Mouse (Mus musculus) liver, embryonic 12.5 days (tissue): Measurements from ENCODE around the gene Arsg. TPM values are rescaled to one million over a fixed set of nuclear protein-coding genes. Genes with fewer than 3 reads are reported as not detected.

Source experiments
- ATAC-seq: fragments of 200-750 bp; cut with Nextera tagmentation; 2 replicates; pipeline ENCODE4 v1.8.0; 2017; ENCODE audit warnings: moderate number of reproducible peaks, mild to moderate bottlenecking, moderate library complexity
- H3K27ac ChIP-seq: fragments of 300-500 bp; sonication (generic); 2 replicates; pipeline ENCODE4 v1.5.1; 2016; ENCODE audit warnings: mild to moderate bottlenecking
- H3K27me3 ChIP-seq: fragments of 300-500 bp; sonication (generic); replicated peaks from 2 replicates; pipeline ENCODE4 v1.6.1; 2016; ENCODE audit warnings: mild to moderate bottlenecking, moderate library complexity
- H3K36me3 ChIP-seq: fragments of 300-500 bp; sonication (generic); 2 replicates; pipeline ENCODE4 v1.6.1; 2016; ENCODE audit warnings: mild to moderate bottlenecking, moderate library complexity
- H3K4me1 ChIP-seq: fragments of 300-500 bp; sonication (generic); 2 replicates; pipeline ENCODE4 v1.6.1; 2016
- H3K4me2 ChIP-seq: fragments of 300-500 bp; sonication (generic); 2 replicates; pipeline ENCODE4 v1.6.1; 2016; ENCODE audit warnings: mild to moderate bottlenecking, moderate library complexity
- H3K4me3 ChIP-seq: fragments of 300-500 bp; sonication (generic); 2 replicates; pipeline ENCODE4 v1.5.1; 2016; ENCODE audit warnings: mild to moderate bottlenecking, moderate library complexity
- H3K9ac ChIP-seq: fragments of 300-500 bp; sonication (generic); 2 replicates; pipeline ENCODE4 v1.6.1; 2016; ENCODE audit warnings: mild to moderate bottlenecking, moderate library complexity
- H3K9me3 ChIP-seq: fragments of 300-500 bp; sonication (generic); replicated peaks from 2 replicates; pipeline ENCODE4 v1.6.1; 2016; ENCODE audit warnings: mild to moderate bottlenecking, moderate library complexity
- WGBS: fragments of 180-500 bp; shearing (Covaris S2); methylation state at CpG from one replicate; pipeline ENCODE4 v1.1.7; 2016; ENCODE audit not compliant: insufficient replicate concordance; 5-methylcytosine and 5-hydroxymethylcytosine counted together
- polyA plus RNA-seq: library from polyadenylated mRNA; unstranded; fragments of >200 nt; fragmentation: Nextera tagmentation; extraction: Ambion mirVana; gene quantifications from 2 replicates; pipeline ENCODE4 v1.2.1, GENCODE M21; 2016

The Arsg gene
- polyA plus RNA-seq, 1 experiment from 2014 or later, result 3.7 TPM

GRCm38 (mm10) chr11:109594761-109595160 lies 121.6 kb downstream of the Arsg start:
- H3K9ac ChIP-seq, result no peak overlapping the region
- H3K4me2 ChIP-seq, result no peak overlapping the region
- H3K9me3 ChIP-seq, result no peaks in the 10 kb centered on the region
- H3K36me3 ChIP-seq, result peaks cover 82% of the 10 kb centered on the region
- 0 out of 2 replicates have a peak, but pooled peaks cover 5% of the 10 kb centered on the region for H3K4me1 ChIP-seq
- H3K27ac ChIP-seq, result no peak overlapping the region
- WGBS, result 85% methylated on average over 8 of the region's 8 CpGs
- no peak for ATAC-seq
- H3K27me3 ChIP-seq, result no peaks in the 10 kb centered on the region
- no peak overlapping the region for H3K4me3 ChIP-seq

GRCm38 (mm10) chr11:109598778-109599570 lies 125.8 kb downstream of the Arsg start:
- 81% methylated on average over 12 of the region's 12 CpGs for WGBS
- Histone ChIP-seq H3K27me3 (no peaks in the 10 kb centered on the region), H3K27ac (no peak overlapping the region), H3K4me1 (0 out of 2 replicates have a peak, but pooled peaks cover 4% of the 10 kb centered on the region), H3K9ac (no peak overlapping the region), H3K36me3 (peaks cover 100% of the 10 kb centered on the region), H3K4me2 (no peak overlapping the region), H3K4me3 (no peak overlapping the region), H3K9me3 (no peaks in the 10 kb centered on the region)
- no peak for ATAC-seq

GRCm38 (mm10) chr11:109607600-109607999 lies 134.4 kb downstream of the Arsg start:
- WGBS, result 79% methylated on average over 6 of the region's 6 CpGs
- Histone ChIP-seq H3K4me3 (no peak overlapping the region), H3K9ac (no peak overlapping the region), H3K27ac (no peak overlapping the region), H3K4me2 (no peak overlapping the region), H3K4me1 (peaks cover 34% of the 10 kb centered on the region), H3K27me3 (no peaks in the 10 kb centered on the region), H3K9me3 (no peaks in the 10 kb centered on the region), H3K36me3 (peaks cover 35% of the 10 kb centered on the region)
- no peak for ATAC-seq

- Histone ChIP-seq H3K27ac (peak overlapping the region; percentile 99), H3K4me2 (peak overlapping the region; percentile 88), H3K9ac (peak overlapping the region; percentile 85)
Measured at GRCm38 (mm10) chr11:109608976-109609625, 135.9 kb downstream of the Arsg start.

GRCm38 (mm10) chr11:109610046-109610794 lies 137.0 kb downstream of the Arsg start:
- no peaks in the 10 kb centered on the region for H3K9me3 ChIP-seq
- 30% methylated on average over 9 of the region's 9 CpGs for WGBS
- H3K4me1 ChIP-seq, result peaks cover 57% of the 10 kb centered on the region
- no peaks in the 10 kb centered on the region for H3K27me3 ChIP-seq
- peak overlapping the region; percentile 99 for H3K27ac ChIP-seq
- H3K4me3 ChIP-seq, result peak overlapping the region; percentile 77
- H3K9ac ChIP-seq, result peak overlapping the region; percentile 85
- ATAC-seq, result no peak
- peak overlapping the region; percentile 88 for H3K4me2 ChIP-seq
- H3K36me3 ChIP-seq, result peaks cover 12% of the 10 kb centered on the region

More at GRCm38 (mm10) chr11:109608976-109609625, 135.9 kb downstream of the Arsg start:
- H3K9me3 ChIP-seq, result no peaks in the 10 kb centered on the region
- peak overlapping the region; percentile 77 for H3K4me3 ChIP-seq
- ATAC-seq, result no peak
- H3K36me3 ChIP-seq, result peaks cover 20% of the 10 kb centered on the region
- WGBS, result 50% methylated on average over 6 of the region's 6 CpGs
- H3K4me1 ChIP-seq, result peaks cover 48% of the 10 kb centered on the region
- H3K27me3 ChIP-seq, result no peaks in the 10 kb centered on the region

GRCm38 (mm10) chr11:109610795-109611302 lies 137.7 kb downstream of the Arsg start:
- 1% methylated on average over 26 of the region's 26 CpGs for whole genome bisulfite sequencing
- Histone ChIP-seq H3K27ac (peak overlapping the region; percentile 99), H3K4me1 (peaks cover 64% of the 10 kb centered on the region), H3K27me3 (no peaks in the 10 kb centered on the region), H3K36me3 (peaks cover 5% of the 10 kb centered on the region), H3K4me2 (peak overlapping the region; percentile 88), H3K9ac (peak overlapping the region; percentile 85), H3K9me3 (no peaks in the 10 kb centered on the region), H3K4me3 (peak overlapping the region; percentile 77)
- ATAC-seq, result peak; percentile 8

GRCm38 (mm10) chr11:109611303-109612149 lies 138.4 kb downstream of the Arsg start, which contains the start of gene Wipi1:
Wipi1 (minus strand) TSS chr11:109611967.
- Histone ChIP-seq H3K27me3 (no peaks in the 10 kb centered on the region), H3K9ac (peak within 1 kb of the TSS; percentile 85), H3K9me3 (no peaks in the 10 kb centered on the region), H3K36me3 (no peaks in the 10 kb centered on the region; the same call in none of the 2 replicates), H3K4me2 (peak within 1 kb of the TSS; percentile 88), H3K4me1 (peaks cover 71% of the 10 kb centered on the region), H3K27ac (peak within 1 kb of the TSS; percentile 99), H3K4me3 (peak within 1 kb of the TSS; percentile 77)
- WGBS, result under 1% methylated on average over 58 of the region's 58 CpGs
- ATAC-seq, result peak; percentile 91

GRCm38 (mm10) chr11:109612871-109613529 lies 139.8 kb downstream of the Arsg start:
- peaks cover 84% of the 10 kb centered on the region for H3K4me1 ChIP-seq
- H3K9ac ChIP-seq, result peak overlapping the region; percentile 74
- peak overlapping the region; percentile 77 for H3K4me3 ChIP-seq

GRCm38 (mm10) chr11:109615286-109615685 lies 142.1 kb downstream of the Arsg start:
- no peak for ATAC-seq
- Histone ChIP-seq H3K9ac (peak overlapping the region; percentile 74), H3K4me1 (peaks cover 73% of the 10 kb centered on the region), H3K27ac (peak overlapping the region; percentile 99), H3K9me3 (no peaks in the 10 kb centered on the region), H3K27me3 (no peaks in the 10 kb centered on the region), H3K4me2 (peak overlapping the region; percentile 88), H3K36me3 (no peaks in the 10 kb centered on the region), H3K4me3 (peak overlapping the region; percentile 77)
- WGBS, result 46% methylated on average over 9 of the region's 9 CpGs

More at GRCm38 (mm10) chr11:109612871-109613529, 139.8 kb downstream of the Arsg start:
- peak overlapping the region; percentile 99 for H3K27ac ChIP-seq
- WGBS, result 16% methylated on average over 7 of the region's 7 CpGs
- peak; percentile 36 for ATAC-seq
- H3K4me2 ChIP-seq, result peak overlapping the region; percentile 88
- H3K27me3 ChIP-seq, result no peaks in the 10 kb centered on the region
- H3K9me3 ChIP-seq, result no peaks in the 10 kb centered on the region
- no peaks in the 10 kb centered on the region for H3K36me3 ChIP-seq

- H3K4me1 ChIP-seq, result peaks cover 74% of the 10 kb centered on the region
- H3K27me3 ChIP-seq, result no peaks in the 10 kb centered on the region
- no peaks in the 10 kb centered on the region for H3K9me3 ChIP-seq
- peak overlapping the region; percentile 88 for H3K4me2 ChIP-seq
- peak overlapping the region; percentile 77 for H3K4me3 ChIP-seq
- ATAC-seq, result no peak
- peak overlapping the region; percentile 58 for H3K9ac ChIP-seq
- H3K36me3 ChIP-seq, result no peaks in the 10 kb centered on the region
- peak overlapping the region; percentile 99 for H3K27ac ChIP-seq
- 24% methylated on average over 4 of the region's 4 CpGs for WGBS
Measured at GRCm38 (mm10) chr11:109616352-109616751, 143.2 kb downstream of the Arsg start.
